Mouse (Mus musculus) megakaryocyte-erythroid progenitor cell, adult 5-6 weeks (primary cell): Measurements from ENCODE around the gene Olfr1013. TPM values are rescaled to one million over a fixed set of nuclear protein-coding genes. Genes with fewer than 3 reads are reported as not detected.
A peak's percentile ranks its signal among the peaks of the same experiment; 100 is the strongest.

Experiments
- ATAC-seq: replicated peaks from 2 replicates; pipeline ENCODE4 v1.8.0; 2016; ENCODE audit warnings: mild to moderate bottlenecking, inconsistent platforms; ENCODE audit not compliant: severe bottlenecking, poor library complexity, low FRiP score, low TSS enrichment
- total RNA-seq, 2 experiments: library from RNA; stranded (forward) in 1 of 2; stranded (reverse) in 1 of 2; fragments of 200-1000, 215-1000 nt in 1 of 2; fragments of >200 nt in 1 of 2; fragmentation: Nextera tagmentation in 1 of 2; gene quantifications; 2 replicates each; pipeline ENCODE4 v1.2.3; 2014 to 2017

Olfr1013 gene
- total RNA-seq (2014; fragmentation: Nextera tagmentation) (not detected in 2 replicates), total RNA-seq (2017) (not detected in 2 replicates)

GRCm38 (mm10) chr2:85766798-85767197 is at the start of gene Olfr1013:
Gene Olfr1013, plus strand, starts transcription at chr2:85767098.
- no peak for ATAC-seq

GRCm38 (mm10) chr2:85725793-85726192 is 41.1 kb upstream of the Olfr1013 start:
- peak; percentile 61; the same call in 1 of the 2 replicates for ATAC-seq

- no peak for ATAC-seq
Observed at GRCm38 (mm10) chr2:85753822-85754221, 13.1 kb upstream of the Olfr1013 start.

GRCm38 (mm10) chr2:85762666-85763065 is 4.2 kb upstream of the Olfr1013 start, which contains the start of gene Olfr1012:
Gene Olfr1012, minus strand, starts transcription at chr2:85762766.
- ATAC-seq = no peak

GRCm38 (mm10) chr2:85772413-85772812 is 5.5 kb downstream of the Olfr1013 start, which contains the start of gene Olfr1014:
Gene Olfr1014, plus strand, starts transcription at chr2:85772713.
- ATAC-seq = no peak

GRCm38 (mm10) chr2:85781717-85782116 is 14.8 kb downstream of the Olfr1013 start, which contains the start of gene Olfr1015:
Gene Olfr1015, plus strand, starts transcription at chr2:85782017.
- no peak for ATAC-seq

- no peak for ATAC-seq
Observed at GRCm38 (mm10) chr2:85792331-85792730, 25.4 kb downstream of the Olfr1013 start.

GRCm38 (mm10) chr2:85802444-85802843 is 35.5 kb downstream of the Olfr1013 start, which contains the start of gene Olfr1016:
Gene Olfr1016, minus strand, starts transcription at chr2:85802544.
- no peak for ATAC-seq

GRCm38 (mm10) chr2:85804501-85804900 is 37.6 kb downstream of the Olfr1013 start:
- no peak for ATAC-seq

- no peak for ATAC-seq
Observed at GRCm38 (mm10) chr2:85818179-85818578, 51.3 kb downstream of the Olfr1013 start, which contains the start of gene Olfr1018. Gene Olfr1018, plus strand, starts transcription at chr2:85818479.

Other genes starting within 250 kb of the Olfr1013 start
- gene 4833423E24Rik, start 248.1 kb upstream of the Olfr1013 start, total RNA-seq (2014; fragmentation: Nextera tagmentation) = not detected in 2 replicates
- gene 4833423E24Rik, start 248.1 kb upstream of the Olfr1013 start, total RNA-seq (2017) = not detected in 2 replicates
- not detected in 2 replicates for gene Olfr996, start 187.9 kb upstream of the Olfr1013 start, total RNA-seq (2014; fragmentation: Nextera tagmentation)
- gene Olfr996, start 187.9 kb upstream of the Olfr1013 start, total RNA-seq (2017) = not detected in 2 replicates
- gene Olfr998, start 178.2 kb upstream of the Olfr1013 start, total RNA-seq (2014; fragmentation: Nextera tagmentation) = not detected in 2 replicates
- not detected in 2 replicates for gene Olfr998, start 178.2 kb upstream of the Olfr1013 start, total RNA-seq (2017)
- not detected in 2 replicates for gene Olfr1000, start 155.2 kb upstream of the Olfr1013 start, total RNA-seq (2014; fragmentation: Nextera tagmentation)
- not detected in 2 replicates for gene Olfr1000, start 155.2 kb upstream of the Olfr1013 start, total RNA-seq (2017)
- not detected in 2 replicates for gene Olfr1002, start 116.4 kb upstream of the Olfr1013 start, total RNA-seq (2014; fragmentation: Nextera tagmentation)
- not detected in 2 replicates for gene Olfr1002, start 116.4 kb upstream of the Olfr1013 start, total RNA-seq (2017)
- gene Olfr154, start 102.6 kb upstream of the Olfr1013 start, total RNA-seq (2014; fragmentation: Nextera tagmentation) = not detected in 2 replicates
- gene Olfr154, start 102.6 kb upstream of the Olfr1013 start, total RNA-seq (2017) = not detected in 2 replicates
- not detected in 2 replicates for gene Olfr1006, start 88.3 kb upstream of the Olfr1013 start, total RNA-seq (2014; fragmentation: Nextera tagmentation)
- gene Olfr1006, start 88.3 kb upstream of the Olfr1013 start, total RNA-seq (2017) = not detected in 2 replicates
- gene Olfr1008, start 77.7 kb upstream of the Olfr1013 start, total RNA-seq (2014; fragmentation: Nextera tagmentation) = not detected in 2 replicates
- gene Olfr1008, start 77.7 kb upstream of the Olfr1013 start, total RNA-seq (2017) = not detected in 2 replicates
- gene Olfr1009, start 51.7 kb upstream of the Olfr1013 start, total RNA-seq (2014; fragmentation: Nextera tagmentation) = not detected in 2 replicates
- gene Olfr1009, start 51.7 kb upstream of the Olfr1013 start, total RNA-seq (2017) = not detected in 2 replicates
- gene Olfr1012, start 4.3 kb upstream of the Olfr1013 start, total RNA-seq (2014; fragmentation: Nextera tagmentation) = not detected in 2 replicates
- gene Olfr1012, start 4.3 kb upstream of the Olfr1013 start, total RNA-seq (2017) = not detected in 2 replicates
- not detected in 2 replicates for gene Olfr1014, start 5.6 kb downstream of the Olfr1013 start, total RNA-seq (2014; fragmentation: Nextera tagmentation)
- gene Olfr1014, start 5.6 kb downstream of the Olfr1013 start, total RNA-seq (2017) = not detected in 2 replicates
- not detected in 2 replicates for gene Olfr1015, start 14.9 kb downstream of the Olfr1013 start, total RNA-seq (2014; fragmentation: Nextera tagmentation)
- gene Olfr1015, start 14.9 kb downstream of the Olfr1013 start, total RNA-seq (2017) = not detected in 2 replicates
- not detected in 2 replicates for gene Olfr1016, start 35.4 kb downstream of the Olfr1013 start, total RNA-seq (2014; fragmentation: Nextera tagmentation)
- gene Olfr1016, start 35.4 kb downstream of the Olfr1013 start, total RNA-seq (2017) = not detected in 2 replicates
- not detected in 2 replicates for gene Olfr1018, start 51.4 kb downstream of the Olfr1013 start, total RNA-seq (2014; fragmentation: Nextera tagmentation)
- not detected in 2 replicates for gene Olfr1018, start 51.4 kb downstream of the Olfr1013 start, total RNA-seq (2017)
- gene Olfr1019, start 78.4 kb downstream of the Olfr1013 start, total RNA-seq (2014; fragmentation: Nextera tagmentation) = not detected in 2 replicates
- gene Olfr1019, start 78.4 kb downstream of the Olfr1013 start, total RNA-seq (2017) = not detected in 2 replicates
- gene Olfr1020, start 79.9 kb downstream of the Olfr1013 start, total RNA-seq (2014; fragmentation: Nextera tagmentation) = not detected in 2 replicates
- gene Olfr1020, start 79.9 kb downstream of the Olfr1013 start, total RNA-seq (2017) = not detected in 2 replicates
- gene Olfr1022, start 101.5 kb downstream of the Olfr1013 start, total RNA-seq (2014; fragmentation: Nextera tagmentation) = not detected in 2 replicates
- not detected in 2 replicates for gene Olfr1022, start 101.5 kb downstream of the Olfr1013 start, total RNA-seq (2017)
- gene Olfr1023, start 118.5 kb downstream of the Olfr1013 start, total RNA-seq (2014; fragmentation: Nextera tagmentation) = not detected in 2 replicates
- not detected in 2 replicates for gene Olfr1023, start 118.5 kb downstream of the Olfr1013 start, total RNA-seq (2017)
- not detected in 2 replicates for gene Olfr1024, start 138.0 kb downstream of the Olfr1013 start, total RNA-seq (2014; fragmentation: Nextera tagmentation)
- not detected in 2 replicates for gene Olfr1024, start 138.0 kb downstream of the Olfr1013 start, total RNA-seq (2017)
- gene Olfr1025-ps1, start 148.1 kb downstream of the Olfr1013 start, total RNA-seq (2014; fragmentation: Nextera tagmentation) = not detected in 2 replicates
- gene Olfr1025-ps1, start 148.1 kb downstream of the Olfr1013 start, total RNA-seq (2017) = not detected in 2 replicates
- not detected in 2 replicates for gene Olfr1026, start 154.5 kb downstream of the Olfr1013 start, total RNA-seq (2014; fragmentation: Nextera tagmentation)
- not detected in 2 replicates for gene Olfr1026, start 154.5 kb downstream of the Olfr1013 start, total RNA-seq (2017)
- not detected in 2 replicates for gene Olfr1028, start 183.3 kb downstream of the Olfr1013 start, total RNA-seq (2014; fragmentation: Nextera tagmentation)
- gene Olfr1028, start 183.3 kb downstream of the Olfr1013 start, total RNA-seq (2017) = not detected in 2 replicates
- gene Olfr1029, start 206.8 kb downstream of the Olfr1013 start, total RNA-seq (2014; fragmentation: Nextera tagmentation) = not detected in 2 replicates
- not detected in 2 replicates for gene Olfr1029, start 206.8 kb downstream of the Olfr1013 start, total RNA-seq (2017)
- not detected in 2 replicates for gene Olfr1030, start 212.2 kb downstream of the Olfr1013 start, total RNA-seq (2014; fragmentation: Nextera tagmentation)
- not detected in 2 replicates for gene Olfr1030, start 212.2 kb downstream of the Olfr1013 start, total RNA-seq (2017)
- gene Olfr1031, start 223.2 kb downstream of the Olfr1013 start, total RNA-seq (2014; fragmentation: Nextera tagmentation) = not detected in 2 replicates
- gene Olfr1031, start 223.2 kb downstream of the Olfr1013 start, total RNA-seq (2017) = not detected in 2 replicates
- not detected in 2 replicates for gene Olfr1032, start 238.4 kb downstream of the Olfr1013 start, total RNA-seq (2014; fragmentation: Nextera tagmentation)
- not detected in 2 replicates for gene Olfr1032, start 238.4 kb downstream of the Olfr1013 start, total RNA-seq (2017)